Mouse (Mus musculus) adrenal gland, postnatal 36 days (tissue): ENCODE results near the gene Gm379. TPM values are rescaled to one million over a fixed set of nuclear protein-coding genes. Genes with fewer than 3 reads are reported as not detected.

ENCODE experiments used
- DNase-seq, 2 experiments: peaks; one replicate each; pipeline ENCODE4 v3.0.0; 2021; ENCODE audit warnings: mixed read lengths in 1 of 2
- long read RNA-seq, 2 experiments: library from polyadenylated mRNA; stranded (forward); transcript quantifications; one replicate each; pipeline ENCODE4 v2.0.0; 2021; ENCODE audit warnings: borderline sequencing depth in 2 of 2
- total RNA-seq, 2 experiments: library from RNA; stranded (reverse); gene quantifications; 2 replicates each; pipeline ENCODE4 v1.2.3; 2021

Gm379 gene
- total RNA-seq, result not detected
- long read RNA-seq, experiment 1, result 0 reads
- long read RNA-seq, experiment 2, result 0 reads

DNA sequence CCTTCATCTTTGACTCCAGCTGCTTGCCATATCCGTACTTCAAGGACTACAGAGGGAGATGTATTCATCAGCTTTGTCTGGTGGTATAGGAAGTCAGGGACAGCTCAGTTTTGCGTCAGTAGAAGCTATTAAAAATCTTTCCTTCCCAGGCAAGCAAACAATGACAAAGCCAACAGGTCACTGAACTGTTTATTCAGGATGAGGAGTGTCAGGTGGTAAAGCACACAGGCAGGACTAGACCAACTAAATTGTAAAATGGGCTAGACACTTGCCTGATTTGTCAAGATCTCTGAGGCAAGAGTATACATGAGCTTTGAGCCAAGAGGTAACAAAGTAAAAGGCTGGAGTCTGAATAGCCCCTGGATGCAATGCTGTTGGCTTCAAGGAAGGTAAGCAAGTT lies at the start of gene Gm379:
Gm379 (minus strand) TSS at position 7 of the 400 bp plus-strand sequence.
- DNase-seq, result no peak

DNA sequence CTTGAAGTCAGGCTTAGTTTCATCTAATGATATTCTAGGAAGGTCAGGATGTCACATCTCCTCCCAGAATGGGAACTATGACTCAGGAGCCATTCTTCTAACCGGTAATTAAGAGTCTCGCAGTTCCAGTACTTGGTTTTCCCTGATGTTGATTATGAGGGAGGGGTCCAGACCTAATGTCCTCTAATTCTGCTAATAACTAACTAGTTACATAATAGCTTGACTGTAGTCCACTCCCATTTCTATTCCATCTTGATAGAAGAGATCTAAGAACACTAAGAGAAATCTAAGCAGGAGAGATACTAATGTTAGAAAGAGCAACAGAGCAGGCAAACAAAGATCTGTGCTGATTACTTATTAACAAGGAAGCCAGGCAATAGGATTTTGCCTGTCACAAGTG lies 39.6 kb upstream of the Gm379 start:
- DNase-seq, result no peak

DNA sequence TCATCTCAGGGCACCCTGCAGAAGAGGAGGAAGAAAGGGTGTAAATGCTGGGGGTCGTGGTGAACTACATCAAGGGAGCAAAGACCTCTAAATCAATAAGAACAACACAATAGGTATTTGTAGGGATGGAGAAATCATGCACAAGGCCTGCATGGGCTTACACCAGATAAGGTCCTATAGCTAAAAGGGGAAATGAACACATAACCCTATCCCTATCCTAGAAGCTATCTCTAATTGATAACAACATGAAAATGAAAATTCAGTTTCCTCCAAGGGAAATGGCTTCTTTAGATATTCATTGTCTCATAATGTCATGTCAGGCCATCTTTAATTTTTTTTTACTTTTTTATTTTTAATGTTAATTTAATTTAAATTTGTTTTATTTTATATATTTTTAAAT lies 4.2 kb upstream of the Gm379 start:
- DNase-seq, result no peak

DNA sequence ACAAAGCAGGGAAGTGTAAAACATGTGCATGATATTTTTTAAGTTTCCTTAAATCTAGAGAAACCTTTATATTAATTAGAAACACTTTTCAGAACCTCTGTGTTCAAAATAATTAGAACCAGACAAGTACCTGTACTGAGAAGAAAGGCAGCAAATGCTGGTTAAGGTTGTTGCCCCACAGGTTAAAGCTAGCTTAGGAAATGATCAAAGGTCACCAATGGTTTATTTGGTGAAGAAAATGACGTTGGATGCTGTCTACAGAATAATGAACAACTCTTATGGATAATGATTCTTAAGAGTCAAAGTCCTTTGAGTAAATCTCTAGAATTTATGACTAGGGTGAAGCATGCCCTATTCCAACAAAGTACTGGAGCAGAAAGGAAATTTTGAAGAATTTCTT lies 42.7 kb downstream of the Gm379 start:
- no peak for DNase-seq

DNA sequence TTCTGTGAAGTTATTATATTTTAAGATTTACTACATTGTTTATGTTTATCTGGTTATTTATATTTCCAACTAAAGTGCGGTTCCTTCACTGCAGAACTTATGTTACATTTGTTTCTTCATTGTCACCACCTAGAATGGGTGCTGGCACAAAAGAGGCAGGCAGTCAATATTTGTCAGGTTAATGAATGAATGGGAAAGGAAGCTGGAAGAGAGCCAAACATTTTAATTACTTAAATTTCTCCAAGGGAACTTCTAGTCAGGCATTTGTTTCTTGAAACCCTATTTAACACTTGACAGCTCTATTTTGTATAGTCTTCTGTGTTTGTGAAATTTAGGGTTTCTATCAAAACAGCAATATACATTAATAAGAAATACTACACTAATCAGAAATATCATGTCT lies 43.8 kb downstream of the Gm379 start:
- no peak for DNase-seq

Other genes with a start within 250 kb of the Gm379 start
- gene Brwd3, start 169.5 kb upstream of the Gm379 start, total RNA-seq, result 1 to 10 TPM; 6.4 to 8.0 TPM